Mouse (Mus musculus) erythroblast, embryonic 14.5 days (primary cell): ENCODE measurements around the gene Ptpn3.

Experiments
- GATA1 ChIP-seq: IDR thresholded peaks from 2 replicates; pipeline ENCODE4 v1.6.1; 2012; ENCODE audit warnings: low read length, inconsistent platforms, mixed read lengths
- TAL1 ChIP-seq: IDR thresholded peaks from 3 replicates; pipeline ENCODE4 v1.6.1; 2012; ENCODE audit warnings: low read length, inconsistent platforms, mixed read lengths

- TF ChIP-seq GATA1 = no peak
- TF ChIP-seq TAL1 = no peak
Measured at GRCm38 (mm10) chr4:57185462-57185861, 116.2 kb downstream of the Ptpn3 start.
